Mouse (Mus musculus) midbrain, embryonic 14.5 days (tissue): ENCODE measurements around the gene Qrich2. TPM values are rescaled to one million over a fixed set of nuclear protein-coding genes. Genes with fewer than 3 reads are reported as not detected.

Source experiments
- polyA plus RNA-seq: library from polyadenylated mRNA; unstranded; fragments of >200 nt; fragmentation: Nextera tagmentation; extraction: Ambion mirVana; gene quantifications from 2 replicates; pipeline ENCODE4 v1.2.1, GENCODE M21; 2014

The Qrich2 gene
- polyA plus RNA-seq, 1 experiment from 2014 or later = not detected

Other genes with a start within 250 kb of the Qrich2 start
- 0.36 and 0.43 TPM in 2 replicates for gene Evpl, start 228.2 kb downstream of the Qrich2 start, polyA plus RNA-seq
- gene Srp68, start 192.0 kb downstream of the Qrich2 start, polyA plus RNA-seq = 49.5 and 57.1 TPM in 2 replicates
- 0.30 and 0.55 TPM in 2 replicates for gene Galr2, start 185.3 kb downstream of the Qrich2 start, polyA plus RNA-seq
- 122 and 125 TPM in 2 replicates for gene Exoc7, start 159.0 kb downstream of the Qrich2 start, polyA plus RNA-seq
- 9.2 TPM in 2 replicates for gene Foxj1, start 130.8 kb downstream of the Qrich2 start, polyA plus RNA-seq
- gene Rnf157, start 53.2 kb downstream of the Qrich2 start, polyA plus RNA-seq = 45.5 and 50.2 TPM in 2 replicates
- gene Ubald2, start 32.1 kb downstream of the Qrich2 start, polyA plus RNA-seq = 77.5 and 87.8 TPM in 2 replicates
- gene Prpsap1, start 28.0 kb upstream of the Qrich2 start, polyA plus RNA-seq = 171 and 174 TPM in 2 replicates
- 5.4 and 6.0 TPM in 2 replicates for gene Sphk1, start 64.7 kb upstream of the Qrich2 start, polyA plus RNA-seq
- 26.1 and 26.9 TPM in 2 replicates for gene Ube2o, start 115.2 kb upstream of the Qrich2 start, polyA plus RNA-seq
- gene Aanat, start 120.2 kb upstream of the Qrich2 start, polyA plus RNA-seq = 0.49 and 0.70 TPM in 2 replicates
- gene Rhbdf2, start 160.8 kb upstream of the Qrich2 start, polyA plus RNA-seq = 0.61 and 0.63 TPM in 2 replicates
- gene Prcd, start 187.3 kb upstream of the Qrich2 start, polyA plus RNA-seq = 1.6 and 3.3 TPM in 2 replicates
- gene Cygb, start 188.1 kb upstream of the Qrich2 start, polyA plus RNA-seq = 19.1 and 24.0 TPM in 2 replicates